Mouse (Mus musculus): ENCODE data around the gene Cse1l. TPM values are rescaled to one million over a fixed set of nuclear protein-coding genes. Genes with fewer than 3 reads are reported as not detected.

Cse1l gene
- polyA plus RNA-seq, 2 experiments, result 33.9 to 63.9 TPM

- no peak for ATAC-seq (ENCODE audit: insufficient read depth)
- TF ChIP-seq CTCF (IDR thresholded peaks at IDR 0.05; ENCODE audit: low read depth) (no peak), EP300 (IDR thresholded peaks at IDR 0.05; ENCODE audit: low read depth) (no peak)
- DNase-seq (ENCODE audit: low read depth in 3 of 3, low spot score in 3 of 3), result no peak
- Histone ChIP-seq H3K9me3 (ENCODE audit: control insufficient read depth, low read length) (no peaks in the 10 kb centered on the region), H3K4me1 (replicated peaks; ENCODE audit: control insufficient read depth in 2 of 2, insufficient read depth in 2 of 2, low read length in 1 of 2) (peaks cover 0 to 2% of the 10 kb centered on the region in 2 experiments; a peak in 1 of 4 replicates), H3K27me3 (ENCODE audit: control insufficient read depth, insufficient read depth, low read length) (no peaks in the 10 kb centered on the region), H3K4me3 (ENCODE audit: insufficient read depth in 1 of 2, low read depth in 2 of 2, low read length in 2 of 2) (no peak overlapping the region), H3K4me2 (ENCODE audit: low read depth) (no peak overlapping the region), H3K9ac (replicated peaks) (no peak overlapping the region), H3K36me3 (replicated peaks; ENCODE audit: control insufficient read depth, insufficient read depth, low read depth) (no peaks in the 10 kb centered on the region), H3K27ac (no peak overlapping the region)
- 66% methylated on average over 2 of the region's 2 CpGs for WGBS (ENCODE audit: insufficient replicate concordance)
Observed at GRCm38 (mm10) chr2:166899161-166899560, 6.7 kb upstream of the Cse1l start.

DNA sequence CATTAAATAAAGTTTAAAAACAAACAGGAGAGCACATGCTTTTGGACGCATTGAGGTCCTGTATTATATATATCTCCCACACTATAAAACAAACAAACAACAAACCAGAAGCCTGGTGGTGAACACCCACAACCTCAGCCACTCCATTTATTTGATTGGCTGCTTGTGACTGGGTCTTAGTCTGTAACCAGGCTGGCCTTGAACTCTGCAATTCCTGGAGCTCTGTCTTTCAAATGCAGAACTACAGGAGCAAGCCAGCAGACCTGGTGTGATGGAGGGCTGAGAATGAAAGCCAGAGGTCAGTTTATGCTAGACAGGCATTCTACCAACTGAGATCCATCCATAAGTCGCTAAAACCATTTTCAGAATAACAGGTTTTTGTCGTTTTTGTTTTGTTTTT, 6.1 kb upstream of the Cse1l start:
- Histone ChIP-seq H3K4me3 (ENCODE audit: insufficient read depth in 1 of 2, low read depth in 2 of 2, low read length in 2 of 2) (no peak overlapping the region), H3K9me3 (ENCODE audit: control insufficient read depth, low read length) (no peaks in the 10 kb centered on the region), H3K27ac (no peak overlapping the region), H3K4me1 (replicated peaks; ENCODE audit: control insufficient read depth in 2 of 2, insufficient read depth in 2 of 2, low read length in 1 of 2) (peaks cover 0 to 2% of the 10 kb centered on the region in 2 experiments; a peak in 1 of 4 replicates), H3K4me2 (ENCODE audit: low read depth) (no peak overlapping the region), H3K27me3 (ENCODE audit: control insufficient read depth, insufficient read depth, low read length) (no peaks in the 10 kb centered on the region), H3K9ac (replicated peaks) (no peak overlapping the region), H3K36me3 (replicated peaks; ENCODE audit: control insufficient read depth, insufficient read depth, low read depth) (no peaks in the 10 kb centered on the region)
- no peak for ATAC-seq (ENCODE audit: insufficient read depth)
- 58% methylated on average over 3 of the region's 3 CpGs for WGBS (ENCODE audit: insufficient replicate concordance)
- TF ChIP-seq EP300 (IDR thresholded peaks at IDR 0.05; ENCODE audit: low read depth) (no peak), CTCF (IDR thresholded peaks at IDR 0.05; ENCODE audit: low read depth) (no peak)
- DNase-seq (ENCODE audit: low read depth in 3 of 3, low spot score in 3 of 3), result no peak

- no peak overlapping the region for H3K9ac ChIP-seq (replicated peaks)
- H3K4me1 ChIP-seq (replicated peaks; ENCODE audit: control insufficient read depth in 2 of 2, insufficient read depth in 2 of 2, low read length in 1 of 2), result peaks cover 5 to 7% of the 10 kb centered on the region in 2 experiments; a peak in 3 of 4 replicates
- no peaks in the 10 kb centered on the region for H3K9me3 ChIP-seq (ENCODE audit: control insufficient read depth, low read length)
- no peaks in the 10 kb centered on the region for H3K36me3 ChIP-seq (replicated peaks; ENCODE audit: control insufficient read depth, insufficient read depth, low read depth)
- H3K4me2 ChIP-seq (ENCODE audit: low read depth), result no peak overlapping the region
- DNase-seq (ENCODE audit: low read depth in 3 of 3, low spot score in 3 of 3) (no peak), ATAC-seq (ENCODE audit: insufficient read depth) (no peak)
- WGBS (ENCODE audit: insufficient replicate concordance), result 80% methylated on average over 8 of the region's 8 CpGs
- no peak overlapping the region for H3K27ac ChIP-seq
- H3K4me3 ChIP-seq (ENCODE audit: insufficient read depth in 1 of 2, low read depth in 2 of 2, low read length in 2 of 2), result no peak overlapping the region
- no peaks in the 10 kb centered on the region for H3K27me3 ChIP-seq (ENCODE audit: control insufficient read depth, insufficient read depth, low read length)
- TF ChIP-seq CTCF (IDR thresholded peaks at IDR 0.05; ENCODE audit: low read depth) (no peak), EP300 (IDR thresholded peaks at IDR 0.05; ENCODE audit: low read depth) (no peak)
Observed at GRCm38 (mm10) chr2:166900792-166901505, 4.9 kb upstream of the Cse1l start.

DNA sequence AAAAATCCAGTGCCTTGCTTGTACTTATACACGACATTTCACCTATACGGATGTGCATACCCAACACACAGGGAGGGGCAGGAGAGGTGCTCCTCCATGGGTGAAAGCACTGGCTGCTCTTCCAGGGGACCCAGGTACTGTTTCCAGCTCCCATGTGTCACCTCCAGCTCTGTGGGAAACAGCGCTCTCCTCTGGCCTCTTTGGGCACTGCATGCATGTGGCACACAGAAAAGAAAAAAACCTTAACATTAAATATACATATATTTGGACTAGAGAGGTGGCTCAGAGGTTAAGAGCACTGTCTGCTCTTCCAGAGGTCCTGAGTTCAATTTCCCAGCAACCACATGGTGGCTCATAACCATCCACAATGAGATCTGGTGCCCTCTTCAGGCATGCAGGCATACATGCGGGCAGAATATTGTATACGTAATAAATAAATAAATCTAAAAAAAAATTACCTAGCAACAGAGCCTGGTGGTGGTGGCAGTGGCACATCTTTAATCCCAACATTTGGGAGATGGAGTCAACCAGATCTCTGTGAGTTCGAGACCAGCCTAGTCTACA, 2.0 kb upstream of the Cse1l start:
- no peaks in the 10 kb centered on the region for H3K9me3 ChIP-seq (ENCODE audit: control insufficient read depth, low read length)
- H3K27me3 ChIP-seq (ENCODE audit: control insufficient read depth, insufficient read depth, low read length), result no peaks in the 10 kb centered on the region
- H3K4me2 ChIP-seq (ENCODE audit: low read depth), result no peak overlapping the region
- no peak for ATAC-seq (ENCODE audit: insufficient read depth)
- no peak overlapping the region for H3K4me3 ChIP-seq (ENCODE audit: insufficient read depth in 1 of 2, low read depth in 2 of 2, low read length in 2 of 2)
- DNase-seq (ENCODE audit: low read depth in 3 of 3, low spot score in 3 of 3), result no peak
- 81% methylated on average over 6 of the region's 6 CpGs for WGBS (ENCODE audit: insufficient replicate concordance)
- H3K27ac ChIP-seq, result no peak overlapping the region
- TF ChIP-seq CTCF (IDR thresholded peaks at IDR 0.05; ENCODE audit: low read depth) (peak; percentile 28), EP300 (IDR thresholded peaks at IDR 0.05; ENCODE audit: low read depth) (no peak)
- no peak overlapping the region for H3K9ac ChIP-seq (replicated peaks)
- peaks cover 7 to 11% of the 10 kb centered on the region in 2 experiments; a peak in 3 of 4 replicates for H3K4me1 ChIP-seq (replicated peaks; ENCODE audit: control insufficient read depth in 2 of 2, insufficient read depth in 2 of 2, low read length in 1 of 2)
- no peaks in the 10 kb centered on the region; the same call in 1 of the 2 replicates for H3K36me3 ChIP-seq (replicated peaks; ENCODE audit: control insufficient read depth, insufficient read depth, low read depth)

- peaks cover 7 to 11% of the 10 kb centered on the region in 2 experiments; a peak in 3 of 4 replicates for H3K4me1 ChIP-seq (replicated peaks; ENCODE audit: control insufficient read depth in 2 of 2, insufficient read depth in 2 of 2, low read length in 1 of 2)
- no peaks in the 10 kb centered on the region for H3K27me3 ChIP-seq (ENCODE audit: control insufficient read depth, insufficient read depth, low read length)
- DNase-seq (ENCODE audit: low read depth in 3 of 3, low spot score in 3 of 3) (peak in 2 of 3 experiments; percentile 28 to 37), ATAC-seq (ENCODE audit: insufficient read depth) (peak; percentile 42)
- peak overlapping the region; percentile 92 for H3K9ac ChIP-seq (replicated peaks)
- under 1% methylated on average over 28 of the region's 28 CpGs for WGBS (ENCODE audit: insufficient replicate concordance)
- H3K36me3 ChIP-seq (replicated peaks; ENCODE audit: control insufficient read depth, insufficient read depth, low read depth), result peaks cover 8% of the 10 kb centered on the region
- peak overlapping the region; percentile 48 for H3K27ac ChIP-seq
- TF ChIP-seq CTCF (IDR thresholded peaks at IDR 0.05; ENCODE audit: low read depth), result no peak
- TF ChIP-seq EP300 (IDR thresholded peaks at IDR 0.05; ENCODE audit: low read depth), result no peak
- peak overlapping the region; percentile 82 for H3K4me2 ChIP-seq (ENCODE audit: low read depth)
- no peaks in the 10 kb centered on the region for H3K9me3 ChIP-seq (ENCODE audit: control insufficient read depth, low read length)
- H3K4me3 ChIP-seq (ENCODE audit: insufficient read depth in 1 of 2, low read depth in 2 of 2, low read length in 2 of 2), result peak overlapping the region; percentile 67 to 69
Observed at GRCm38 (mm10) chr2:166906523-166907182, 813 bp downstream of the Cse1l start.

Measured in liver, embryonic 14.5 days (tissue).